Mouse (Mus musculus) gastrocnemius, postnatal 14 days (tissue): ENCODE results near the gene C2cd2. TPM values are rescaled to one million over a fixed set of nuclear protein-coding genes. Genes with fewer than 3 reads are reported as not detected.
A peak's percentile ranks its signal among the peaks of the same experiment; 100 is the strongest.
"Not testable (repeated sequence)": the region's sequence is repeated elsewhere in the genome, so short reads cannot be mapped to it uniquely, and the experiment has no call there.

Source experiments
- DNase-seq: peaks from one replicate; pipeline ENCODE4 v3.0.0; 2021; ENCODE audit warnings: mixed read lengths
- intact Hi-C: fragments of 180-260 bp; cut with DNase I; formaldehyde crosslinking; loops from one replicate; pipeline ENCODE4 v1.15.1; 2025; ENCODE audit warnings: low total_unique reads
- long read RNA-seq, 2 experiments: library from polyadenylated mRNA; stranded (forward); transcript quantifications; one replicate each; pipeline ENCODE4 v2.0.0; 2021
- total RNA-seq, 2 experiments: library from RNA; stranded (reverse); gene quantifications; 2 replicates each; pipeline ENCODE4 v1.2.3; 2021

The C2cd2 gene
- total RNA-seq: 100 to 1,000 TPM in 1 of 2 experiments, 10 to 100 TPM in 1; 83.9 to 109 TPM
- long read RNA-seq, experiment 1, full-length matches to known transcripts: 42 of 111 reads
- long read RNA-seq, experiment 1, partial matches to known transcripts: 3 of 111 reads
- long read RNA-seq, experiment 1, other reads (novel, unspliced or antisense): 66 of 111 reads
- long read RNA-seq, experiment 2, full-length matches to known transcripts: 35 of 125 reads
- long read RNA-seq, experiment 2, partial matches to known transcripts: 5 of 125 reads
- long read RNA-seq, experiment 2, other reads (novel, unspliced or antisense): 85 of 125 reads

- intact Hi-C loops: no loop called here
- DNase-seq: peak; percentile 97
Observed at GRCm38 (mm10) chr16:97962151-97962948, at the start of gene C2cd2, which contains the start of gene Zbtb21. Gene C2cd2, minus strand, starts transcription at chr16:97962598. Gene Zbtb21, minus strand, starts transcription at chr16:97962622.

DNA sequence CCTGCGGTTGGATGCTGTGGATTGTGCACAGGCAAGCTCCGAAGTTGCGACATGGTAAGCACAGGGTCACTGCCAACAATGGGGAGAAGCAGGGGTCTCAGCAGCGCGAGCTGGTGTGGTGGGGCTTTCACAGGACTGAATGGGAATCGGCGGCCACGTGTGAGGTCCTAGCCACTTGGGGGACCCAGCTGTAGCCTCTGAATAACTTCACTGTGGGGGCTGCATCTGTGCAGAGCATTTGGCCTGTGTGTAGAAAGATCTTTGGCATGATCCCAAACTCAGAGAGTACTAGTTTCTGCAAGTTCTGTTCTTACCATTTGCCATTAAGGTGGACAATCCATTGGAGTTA lies 35.0 kb upstream of the C2cd2 start:
- intact Hi-C loops, DNase-seq: not testable (repeated sequence)

DNA sequence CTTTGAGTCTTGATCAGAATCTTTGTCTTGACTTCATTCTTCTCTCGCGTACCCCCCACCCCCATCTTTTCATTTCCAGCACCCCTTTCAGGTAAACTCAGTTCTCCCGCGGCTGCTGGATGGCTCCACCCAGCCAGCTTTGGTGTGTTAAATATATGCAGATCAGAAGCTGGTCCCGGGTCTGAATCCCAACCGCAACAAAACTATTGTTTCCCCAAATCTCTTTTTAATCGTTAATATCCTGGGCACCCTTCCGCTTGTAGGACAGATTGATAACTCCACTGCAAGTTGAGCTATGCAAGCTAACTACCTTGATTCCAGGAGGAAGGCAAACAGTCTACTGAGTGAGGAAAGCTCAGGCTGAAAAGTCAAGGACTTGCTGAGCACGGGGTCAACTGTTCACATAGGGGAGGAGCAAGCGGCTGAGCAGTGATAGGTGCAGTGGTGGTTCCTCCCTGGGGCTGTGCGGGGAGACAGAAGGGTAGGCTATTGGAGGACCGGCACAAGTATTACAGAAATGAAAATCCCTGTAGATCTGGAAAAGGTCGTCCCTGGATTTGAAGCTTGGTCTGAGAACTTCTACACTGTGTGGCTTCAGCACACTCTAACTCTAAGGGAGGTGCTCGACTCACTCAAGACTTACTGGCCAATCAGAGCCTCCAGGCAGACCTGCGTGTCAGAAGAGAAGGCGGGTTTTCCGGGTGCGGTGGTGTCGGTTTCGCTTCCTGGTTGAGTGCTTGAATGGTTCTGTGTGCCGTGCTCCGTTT lies 34.4 kb upstream of the C2cd2 start, which contains the start of gene B230307C23Rik:
Gene B230307C23Rik (plus strand): TSS at position 700 of the 767 bp plus-strand sequence.
- intact Hi-C loops: no loop called here
- peak; percentile 82 for DNase-seq

DNA sequence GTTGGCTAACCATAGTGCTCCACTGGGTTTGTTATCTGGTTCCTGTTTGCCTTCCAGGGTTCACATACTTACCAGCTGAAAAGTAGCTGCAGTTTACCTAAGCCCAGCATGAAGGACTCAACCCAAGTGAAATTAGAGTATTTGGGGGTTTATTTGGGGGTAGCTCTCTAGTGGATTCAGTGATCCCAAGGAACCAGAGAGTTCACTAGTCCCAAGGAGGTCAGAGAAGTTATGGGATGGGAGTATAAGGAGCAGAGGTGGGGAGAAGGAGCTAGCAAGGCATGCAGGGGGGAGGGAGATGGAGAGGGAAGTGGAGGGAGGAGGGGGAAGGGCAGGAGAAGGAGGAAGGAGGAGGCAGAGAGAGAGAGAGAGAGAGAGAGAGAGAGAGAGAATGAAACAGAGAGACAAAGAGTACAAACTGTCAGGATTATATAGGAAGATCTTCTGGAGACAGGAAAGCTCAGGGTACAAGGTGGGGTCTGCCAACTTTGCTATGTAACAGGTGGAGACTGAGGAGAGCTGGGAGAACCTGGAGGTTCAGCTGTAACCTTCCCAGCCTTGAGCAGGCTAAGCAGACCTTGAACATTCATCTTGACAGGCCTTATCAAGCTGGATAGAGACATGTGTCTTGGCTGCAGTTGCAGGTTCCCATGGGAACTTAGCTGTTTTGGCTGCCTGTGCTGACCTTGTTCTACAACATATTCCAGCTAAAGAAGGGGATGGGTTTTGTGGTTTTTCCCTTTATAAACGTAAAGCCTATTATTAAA lies 33.6 kb upstream of the C2cd2 start:
- intact Hi-C loops: no loop called here
- DNase-seq: peak; percentile 12

DNA sequence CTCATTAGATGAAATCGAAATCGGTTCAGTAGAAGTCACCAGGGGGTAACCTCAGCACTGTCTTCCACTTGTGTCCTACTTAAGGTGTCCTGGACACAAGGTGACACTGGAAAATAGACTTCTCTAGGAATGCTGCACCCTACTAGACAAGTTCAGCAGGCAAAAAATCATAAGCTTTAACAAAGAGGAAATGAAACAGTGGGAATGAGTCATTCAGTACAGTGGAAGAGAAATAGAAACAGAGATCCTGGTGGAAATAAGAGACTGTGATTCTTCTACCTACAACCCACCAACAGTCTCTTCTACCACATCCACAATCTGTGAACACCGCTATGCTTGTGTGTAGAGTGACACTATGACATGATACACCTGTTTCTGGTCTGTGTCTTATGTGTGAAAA lies 30.1 kb upstream of the C2cd2 start:
- intact Hi-C loops, DNase-seq: not testable (repeated sequence)

DNA sequence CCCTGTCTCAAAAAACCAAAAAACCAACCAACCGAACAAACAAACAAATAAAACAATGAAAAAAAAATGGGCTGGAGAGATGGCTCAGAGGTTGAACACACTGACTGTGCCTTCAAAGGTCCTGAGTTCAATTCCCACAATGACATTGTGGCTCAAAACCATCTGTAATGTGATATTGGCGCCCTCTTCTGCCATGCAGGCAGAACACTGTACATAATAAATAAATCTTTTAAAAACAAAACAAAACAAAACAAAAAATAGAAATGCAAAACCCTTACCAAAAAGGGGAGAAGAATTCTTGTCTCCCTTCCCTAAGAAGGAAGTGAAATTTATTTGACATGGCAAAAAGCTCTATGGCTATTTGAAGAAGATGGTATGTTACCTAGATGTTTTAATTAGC lies 29.1 kb upstream of the C2cd2 start:
- intact Hi-C loops: no loop called here
- no peak for DNase-seq

GRCm38 (mm10) chr16:97984589-97984988 lies 22.2 kb upstream of the C2cd2 start:
- no peak for DNase-seq
- intact Hi-C loops: loop anchor here (10.0 kb wide), 1 partner anchor 180 kb away; no protein-coding TSS in a partner anchor

GRCm38 (mm10) chr16:97981362-97981761 lies 19.0 kb upstream of the C2cd2 start:
- intact Hi-C loops: loop anchor here (10.0 kb wide), 1 partner anchor 177 kb away; no protein-coding TSS in a partner anchor
- no peak for DNase-seq

GRCm38 (mm10) chr16:97977722-97978121 lies 15.3 kb upstream of the C2cd2 start:
- DNase-seq: no peak
- intact Hi-C loops: no loop called here

- no peak for DNase-seq
- intact Hi-C loops: no loop called here
Observed at GRCm38 (mm10) chr16:97977277-97977676, 14.9 kb upstream of the C2cd2 start.

DNA sequence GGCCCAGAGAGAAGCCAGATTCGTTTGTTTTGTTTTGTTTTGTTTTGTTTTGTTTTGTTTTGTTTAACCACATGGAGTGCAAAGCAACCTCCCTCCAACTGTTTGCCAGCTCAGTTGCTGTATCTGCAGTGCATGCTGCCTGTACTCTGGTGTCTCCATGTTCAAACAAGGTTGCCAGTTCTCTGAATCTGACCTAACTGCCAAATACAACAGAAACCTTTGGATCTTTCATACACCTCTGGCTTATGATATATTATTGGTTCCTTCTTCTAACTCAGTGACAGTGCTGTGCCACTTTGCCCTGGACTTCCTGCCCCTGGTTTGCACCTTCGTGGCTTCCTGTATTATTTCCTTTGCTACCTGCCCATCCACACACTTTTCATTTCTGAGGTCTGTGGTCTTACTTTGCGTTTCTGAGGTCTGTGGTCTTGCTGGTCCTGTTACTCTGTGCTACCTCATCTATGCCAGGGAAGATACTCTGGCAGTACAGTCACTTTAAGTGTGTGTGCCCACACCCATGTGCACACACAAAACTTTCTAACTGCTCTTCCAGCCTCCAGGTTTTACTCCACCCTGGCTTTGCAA lies 1.6 kb upstream of the C2cd2 start:
- DNase-seq: no peak
- intact Hi-C loops: no loop called here

- no peak for DNase-seq
- intact Hi-C loops: no loop called here
Observed at GRCm38 (mm10) chr16:97961381-97962150, 832 bp downstream of the C2cd2 start.

- intact Hi-C loops: no loop called here
- DNase-seq: no peak
Observed at GRCm38 (mm10) chr16:97960348-97960747, 2.0 kb downstream of the C2cd2 start.

GRCm38 (mm10) chr16:97958401-97958973 lies 3.9 kb downstream of the C2cd2 start:
- no peak for DNase-seq

DNA sequence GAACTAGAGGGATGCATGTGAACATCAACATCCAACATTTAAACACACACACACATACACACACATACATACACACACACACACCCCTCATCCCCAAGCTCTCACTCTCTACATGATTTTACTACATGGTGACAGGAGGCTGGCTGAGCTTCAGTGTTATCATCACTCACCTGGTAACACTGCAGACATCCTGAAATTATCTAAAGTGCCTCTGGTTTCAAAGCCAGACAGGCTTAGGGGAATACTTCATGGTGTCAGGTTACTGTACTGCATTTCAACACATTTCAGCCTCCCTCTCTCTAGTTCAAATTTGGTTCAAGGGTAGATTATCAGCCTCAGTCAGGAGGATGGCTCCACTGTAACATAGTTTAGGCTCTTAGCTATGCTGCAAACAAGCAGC lies 4.8 kb downstream of the C2cd2 start:
- no peak for DNase-seq

More at GRCm38 (mm10) chr16:97958401-97958973, 3.9 kb downstream of the C2cd2 start:
- intact Hi-C loops: no loop called here

DNA sequence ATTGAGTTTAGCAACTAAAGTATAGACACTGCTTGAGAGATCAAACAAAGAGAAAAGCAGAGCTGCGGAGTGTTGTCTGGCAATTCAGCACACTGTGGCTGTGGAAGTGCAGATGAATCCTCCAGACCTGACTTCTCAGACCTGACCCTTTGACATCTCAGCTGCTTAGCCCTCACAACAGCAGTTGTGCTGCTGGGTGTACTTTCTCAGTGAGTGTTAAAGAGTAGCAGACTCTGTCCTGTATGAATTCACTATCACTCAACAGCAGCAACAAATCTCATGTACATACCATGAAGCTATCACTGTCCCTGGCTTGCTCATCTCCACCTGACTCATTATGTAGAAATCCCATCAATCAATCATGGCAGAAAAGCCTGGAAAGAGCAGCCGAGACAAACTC lies 6.4 kb downstream of the C2cd2 start:
- intact Hi-C loops: no loop called here
- no peak for DNase-seq

More for the DNA sequence above, 4.8 kb downstream of the C2cd2 start:
- intact Hi-C loops: no loop called here

DNA sequence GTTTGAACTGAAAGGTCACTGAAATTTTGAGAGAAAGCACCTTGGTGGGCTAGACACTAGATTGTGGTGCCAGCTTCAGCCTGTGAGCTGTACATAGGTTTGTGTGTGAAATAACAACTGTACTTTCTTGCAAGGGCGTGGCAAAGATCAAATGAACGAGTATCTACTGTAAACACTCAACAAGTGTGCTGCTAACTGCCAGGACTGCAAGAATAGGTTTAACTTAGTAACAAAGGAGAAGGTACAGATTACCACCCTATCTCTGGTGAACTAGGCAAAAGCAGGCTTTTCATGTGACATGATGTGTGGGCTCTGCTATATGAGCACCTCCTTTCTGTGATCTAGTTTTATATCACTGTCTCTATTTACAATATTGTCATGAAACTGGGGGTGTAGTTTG lies 9.1 kb downstream of the C2cd2 start:
- intact Hi-C loops: no loop called here
- no peak for DNase-seq

- intact Hi-C loops: no loop called here
- DNase-seq: no peak
Observed at GRCm38 (mm10) chr16:97952801-97953200, 9.6 kb downstream of the C2cd2 start.
